In the genomic region with DNA sequence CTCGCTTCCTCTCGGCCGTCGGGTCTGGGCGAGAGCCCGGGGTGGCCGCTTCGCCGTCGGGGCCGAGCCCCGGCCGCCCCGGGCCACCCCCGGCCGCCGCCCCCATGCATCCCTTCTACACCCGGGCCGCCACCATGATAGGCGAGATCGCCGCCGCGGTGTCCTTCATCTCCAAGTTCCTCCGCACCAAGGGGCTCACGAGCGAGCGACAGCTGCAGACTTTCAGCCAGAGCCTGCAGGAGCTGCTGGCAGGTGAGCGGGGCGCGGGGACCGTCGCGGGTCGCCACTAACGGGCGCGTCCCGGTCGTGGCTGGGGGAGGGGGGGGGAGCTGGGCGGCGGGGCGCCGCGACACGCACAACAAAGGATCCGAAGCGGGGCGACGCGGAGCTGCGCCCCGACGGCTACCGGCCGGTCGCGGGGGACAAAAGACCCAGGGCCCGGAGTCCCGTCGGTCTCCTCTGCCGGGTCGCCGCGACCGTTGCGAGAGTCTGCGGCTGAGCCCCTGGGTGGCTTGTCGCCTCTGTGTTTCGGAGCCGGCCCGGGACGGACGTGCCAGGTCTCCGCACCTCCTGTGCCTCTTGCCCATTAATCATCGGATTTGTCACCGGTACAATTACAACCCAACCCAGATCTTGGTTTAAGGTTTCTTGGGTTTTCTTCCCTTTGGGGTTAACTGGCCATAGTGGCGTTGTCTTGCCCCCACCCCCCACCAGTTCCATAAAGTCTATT, we compare ENCODE assay signal across 8 mouse cellular contexts. TPM values are rescaled to one million over a fixed set of nuclear protein-coding genes. Genes with fewer than 3 reads are reported as not detected.
DNase-seq lines count a peak whose midpoint lies in the region; ATAC-seq lines count a peak whose summit lies in the region.

No protein-coding gene starts in this region.

- H3K9me3 ChIP-seq in embryonic facial prominence, embryonic 12.5 days: no peaks in the 10 kb centered on the region
- no peaks in the 10 kb centered on the region for H3K9me3 ChIP-seq in heart, embryonic 14.5 days (ENCODE audit: control insufficient read depth, low read length)

- DNase-seq in B cell, adult 2 months: peak; percentile 62 to 68
- DNase-seq in adrenal gland, adult 2 months: peak; percentile 75
- peak; percentile 50 for DNase-seq in kidney, postnatal 14 days
- DNase-seq in lung, postnatal 10 days: peak; percentile 60
- peak; percentile 53 for DNase-seq in right cerebral cortex, postnatal 4 days
- DNase-seq in urinary bladder, postnatal 4 days (ENCODE audit: low spot score in 2 of 2): peak; percentile 51 to 65

- peak overlapping the region; percentile 100 for H3K9ac ChIP-seq in embryonic facial prominence, embryonic 12.5 days
- peak overlapping the region; percentile 99 for H3K9ac ChIP-seq in heart, embryonic 14.5 days (ENCODE audit: low read length)

- peak overlapping the region; percentile 96 for H3K27ac ChIP-seq in embryonic facial prominence, embryonic 12.5 days
- peak overlapping the region; percentile 93 to 95 for H3K27ac ChIP-seq in heart, embryonic 14.5 days (replicated peaks in 1 of 2; ENCODE audit: control insufficient read depth in 1 of 2, insufficient read depth in 1 of 2, low read depth in 2 of 2, low read length in 2 of 2)

- peak overlapping the region; percentile 99 for H3K4me3 ChIP-seq in embryonic facial prominence, embryonic 12.5 days
- H3K4me3 ChIP-seq in heart, embryonic 14.5 days (ENCODE audit: control insufficient read depth in 1 of 2, insufficient read depth in 1 of 2, low read depth in 1 of 2, low read length in 2 of 2): peak overlapping the region; percentile 93 to 95

- peak; percentile 30 for ATAC-seq in embryonic facial prominence, embryonic 12.5 days (ENCODE audit: insufficient number of reproducible peaks, insufficient read depth, low FRiP score, low TSS enrichment)
- peak; percentile 26 for ATAC-seq in heart, embryonic 14.5 days (ENCODE audit: insufficient number of reproducible peaks, insufficient read depth, low FRiP score, low read depth)

- H3K27me3 ChIP-seq in embryonic facial prominence, embryonic 12.5 days: no peaks in the 10 kb centered on the region
- H3K27me3 ChIP-seq in heart, embryonic 14.5 days (ENCODE audit: control insufficient read depth, insufficient read depth, low read length): no peaks in the 10 kb centered on the region

- H3K36me3 ChIP-seq in embryonic facial prominence, embryonic 12.5 days: peaks cover 20% of the 10 kb centered on the region
- H3K36me3 ChIP-seq in heart, embryonic 14.5 days (ENCODE audit: control insufficient read depth, insufficient read depth, low read length): peaks cover 33% of the 10 kb centered on the region

- under 1% methylated on average over 76 of the region's 78 CpGs for WGBS in embryonic facial prominence, embryonic 12.5 days
- WGBS in heart, embryonic 14.5 days: under 1% methylated on average over 60 of the region's 78 CpGs

- peak overlapping the region; percentile 48 for H3K4me2 ChIP-seq in embryonic facial prominence, embryonic 12.5 days (replicated peaks)
- peak overlapping the region; percentile 92 for H3K4me2 ChIP-seq in heart, embryonic 14.5 days (ENCODE audit: low read length)

- H3K4me1 ChIP-seq in embryonic facial prominence, embryonic 12.5 days: peaks cover 20% of the 10 kb centered on the region
- H3K4me1 ChIP-seq in heart, embryonic 14.5 days (ENCODE audit: control insufficient read depth in 2 of 2, insufficient read depth in 2 of 2, low read length in 2 of 2): peaks cover 2 to 17% of the 10 kb centered on the region in 2 experiments

RNA-seq across cellular contexts. Expression of gene Btg1, which starts 0.6 kb away (rescaled TPM):
- 100 to 1,000 TPM in 1 of 2 experiments, 10 to 100 TPM in 1; 94.6 to 133 TPM for total RNA-seq in adrenal gland, adult 2 months (2021)
- 26.3 and 28.7 TPM in 2 replicates for polyA plus RNA-seq in adrenal gland, adult 2 months (2012; rRNA removed)
- polyA plus RNA-seq in embryonic facial prominence, embryonic 12.5 days (2016; fragmentation: Nextera tagmentation; extraction: Ambion mirVana): 70.3 and 71.9 TPM in 2 replicates
- 77.0 and 88.1 TPM in 2 replicates for polyA plus RNA-seq in heart, embryonic 14.5 days (2014; fragmentation: Nextera tagmentation; extraction: Ambion mirVana)

Comparison
In these comparisons a context has a peak if more than half of its experiments do, and no peak if none do; other contexts are left out.
1. Peak in every context shown above with its lines: DNase-seq, ATAC-seq, H3K4me3 ChIP-seq and H3K27ac ChIP-seq.